Mouse (Mus musculus): Measurements from ENCODE around the gene Rptor. TPM values are rescaled to one million over a fixed set of nuclear protein-coding genes. Genes with fewer than 3 reads are reported as not detected.
A peak's percentile ranks its signal among the peaks of the same experiment; 100 is the strongest.
"Not testable (repeated sequence)": the region's sequence is repeated elsewhere in the genome, so short reads cannot be mapped to it uniquely, and the experiment has no call there.

The Rptor gene
- polyA plus RNA-seq, 1 experiment from 2014 or later = 13.2 TPM

GRCm38 (mm10) chr11:119653336-119653735 is 50.6 kb downstream of the Rptor start:
- Histone ChIP-seq H3K4me3 (replicated peaks; ENCODE audit: low read length) (no peak overlapping the region), H3K27me3 (ENCODE audit: control insufficient read depth, insufficient read depth, low read length) (no peaks in the 10 kb centered on the region), H3K36me3 (replicated peaks; ENCODE audit: control insufficient read depth, insufficient read depth) (no peaks in the 10 kb centered on the region), H3K4me1 (replicated peaks; ENCODE audit: control insufficient read depth, insufficient read depth, low read length) (peaks cover 3% of the 10 kb centered on the region), H3K4me2 (replicated peaks) (no peak overlapping the region), H3K27ac (no peak overlapping the region), H3K9me3 (ENCODE audit: control insufficient read depth, low read length) (no peaks in the 10 kb centered on the region), H3K9ac (no peak overlapping the region)
- ATAC-seq (ENCODE audit: low FRiP score) (no peak), DNase-seq (ENCODE audit: low spot score) (no peak)
- 86% methylated on average over 9 of the region's 9 CpGs for WGBS

GRCm38 (mm10) chr11:119657534-119657933 is 54.8 kb downstream of the Rptor start:
- WGBS = 92% methylated on average over 6 of the region's 6 CpGs
- no peak overlapping the region for H3K4me2 ChIP-seq (replicated peaks)
- DNase-seq (ENCODE audit: low spot score) (no peak), ATAC-seq (ENCODE audit: low FRiP score) (no peak)
- no peaks in the 10 kb centered on the region for H3K36me3 ChIP-seq (replicated peaks; ENCODE audit: control insufficient read depth, insufficient read depth)
- no peaks in the 10 kb centered on the region for H3K9me3 ChIP-seq (ENCODE audit: control insufficient read depth, low read length)
- H3K9ac ChIP-seq = no peak overlapping the region
- H3K27me3 ChIP-seq (ENCODE audit: control insufficient read depth, insufficient read depth, low read length) = no peaks in the 10 kb centered on the region
- H3K27ac ChIP-seq = no peak overlapping the region
- H3K4me1 ChIP-seq (replicated peaks; ENCODE audit: control insufficient read depth, insufficient read depth, low read length) = no peaks in the 10 kb centered on the region
- no peak overlapping the region for H3K4me3 ChIP-seq (replicated peaks; ENCODE audit: low read length)

- no peak overlapping the region for H3K27ac ChIP-seq
- ATAC-seq (ENCODE audit: low FRiP score) (no peak), DNase-seq (ENCODE audit: low spot score) (no peak)
- H3K27me3 ChIP-seq (ENCODE audit: control insufficient read depth, insufficient read depth, low read length) = no peaks in the 10 kb centered on the region
- H3K9ac ChIP-seq = no peak overlapping the region
- no peak overlapping the region for H3K4me2 ChIP-seq (replicated peaks)
- no peaks in the 10 kb centered on the region for H3K36me3 ChIP-seq (replicated peaks; ENCODE audit: control insufficient read depth, insufficient read depth)
- peaks cover 14% of the 10 kb centered on the region; the same call in 1 of the 2 replicates for H3K4me1 ChIP-seq (replicated peaks; ENCODE audit: control insufficient read depth, insufficient read depth, low read length)
- 95% methylated on average over 3 of the region's 3 CpGs for WGBS
- H3K4me3 ChIP-seq (replicated peaks; ENCODE audit: low read length) = no peak overlapping the region
- H3K9me3 ChIP-seq (ENCODE audit: control insufficient read depth, low read length) = no peaks in the 10 kb centered on the region
These were observed 56.6 kb downstream of the Rptor start for GRCm38 (mm10) chr11:119659296-119659695.

- H3K9ac ChIP-seq; DNase-seq (ENCODE audit: low spot score); H3K9me3 ChIP-seq (ENCODE audit: control insufficient read depth, low read length); H3K27ac ChIP-seq; H3K27me3 ChIP-seq (ENCODE audit: control insufficient read depth, insufficient read depth, low read length); H3K4me3 ChIP-seq (replicated peaks; ENCODE audit: low read length); H3K36me3 ChIP-seq (replicated peaks; ENCODE audit: control insufficient read depth, insufficient read depth); H3K4me2 ChIP-seq (replicated peaks); ATAC-seq (ENCODE audit: low FRiP score): not testable (repeated sequence)
- WGBS = 47% methylated on average over 3 of the region's 4 CpGs
- H3K4me1 ChIP-seq (replicated peaks; ENCODE audit: control insufficient read depth, insufficient read depth, low read length) = peaks cover 15% of the 10 kb centered on the region; the same call in 1 of the 2 replicates
These were observed 58.8 kb downstream of the Rptor start for GRCm38 (mm10) chr11:119661479-119661878.

- Histone ChIP-seq H3K27ac (0 out of 2 replicates have a peak overlapping the region, but pooled peaks have one; percentile 43), H3K9ac (no peak overlapping the region), H3K4me1 (replicated peaks; ENCODE audit: control insufficient read depth, insufficient read depth, low read length) (peaks cover 15% of the 10 kb centered on the region; the same call in 1 of the 2 replicates), H3K36me3 (replicated peaks; ENCODE audit: control insufficient read depth, insufficient read depth) (no peaks in the 10 kb centered on the region), H3K27me3 (ENCODE audit: control insufficient read depth, insufficient read depth, low read length) (no peaks in the 10 kb centered on the region), H3K4me3 (replicated peaks; ENCODE audit: low read length) (no peak overlapping the region), H3K4me2 (replicated peaks) (no peak overlapping the region), H3K9me3 (ENCODE audit: control insufficient read depth, low read length) (no peaks in the 10 kb centered on the region)
- no peak for DNase-seq (ENCODE audit: low spot score)
- WGBS = 90% methylated on average over 2 of the region's 2 CpGs
- no peak for ATAC-seq (ENCODE audit: low FRiP score)
These were observed 61.2 kb downstream of the Rptor start for GRCm38 (mm10) chr11:119663876-119664275.

- peaks cover 15% of the 10 kb centered on the region; the same call in 1 of the 2 replicates for H3K4me1 ChIP-seq (replicated peaks; ENCODE audit: control insufficient read depth, insufficient read depth, low read length)
- H3K27me3 ChIP-seq (ENCODE audit: control insufficient read depth, insufficient read depth, low read length) = no peaks in the 10 kb centered on the region
- no peak overlapping the region for H3K4me2 ChIP-seq (replicated peaks)
- no peaks in the 10 kb centered on the region for H3K36me3 ChIP-seq (replicated peaks; ENCODE audit: control insufficient read depth, insufficient read depth)
- no peak for DNase-seq (ENCODE audit: low spot score)
- ATAC-seq (ENCODE audit: low FRiP score) = no peak
- no peak overlapping the region for H3K9ac ChIP-seq
- WGBS = 81% methylated on average over 10 of the region's 10 CpGs
- no peaks in the 10 kb centered on the region for H3K9me3 ChIP-seq (ENCODE audit: control insufficient read depth, low read length)
- H3K4me3 ChIP-seq (replicated peaks; ENCODE audit: low read length) = no peak overlapping the region
- H3K27ac ChIP-seq = 0 out of 2 replicates have a peak overlapping the region, but pooled peaks have one; percentile 43
These were observed 62.1 kb downstream of the Rptor start for GRCm38 (mm10) chr11:119664678-119665307.

GRCm38 (mm10) chr11:119665308-119665702 is 62.6 kb downstream of the Rptor start:
- H3K27me3 ChIP-seq (ENCODE audit: control insufficient read depth, insufficient read depth, low read length) = no peaks in the 10 kb centered on the region
- no peak overlapping the region for H3K9ac ChIP-seq
- DNase-seq (ENCODE audit: low spot score) = no peak
- WGBS = 95% methylated on average over 5 of the region's 5 CpGs
- no peak overlapping the region for H3K27ac ChIP-seq
- H3K4me2 ChIP-seq (replicated peaks) = no peak overlapping the region
- no peak for ATAC-seq (ENCODE audit: low FRiP score)
- peaks cover 15% of the 10 kb centered on the region; the same call in 1 of the 2 replicates for H3K4me1 ChIP-seq (replicated peaks; ENCODE audit: control insufficient read depth, insufficient read depth, low read length)
- H3K4me3 ChIP-seq (replicated peaks; ENCODE audit: low read length) = no peak overlapping the region
- no peaks in the 10 kb centered on the region for H3K36me3 ChIP-seq (replicated peaks; ENCODE audit: control insufficient read depth, insufficient read depth)
- no peaks in the 10 kb centered on the region for H3K9me3 ChIP-seq (ENCODE audit: control insufficient read depth, low read length)

GRCm38 (mm10) chr11:119666567-119667108 is 63.9 kb downstream of the Rptor start:
- Histone ChIP-seq H3K27me3 (ENCODE audit: control insufficient read depth, insufficient read depth, low read length) (no peaks in the 10 kb centered on the region), H3K4me3 (replicated peaks; ENCODE audit: low read length) (no peak overlapping the region), H3K9me3 (ENCODE audit: control insufficient read depth, low read length) (no peaks in the 10 kb centered on the region), H3K4me2 (replicated peaks) (no peak overlapping the region), H3K9ac (no peak overlapping the region), H3K36me3 (replicated peaks; ENCODE audit: control insufficient read depth, insufficient read depth) (no peaks in the 10 kb centered on the region), H3K4me1 (replicated peaks; ENCODE audit: control insufficient read depth, insufficient read depth, low read length) (peaks cover 15% of the 10 kb centered on the region; the same call in 1 of the 2 replicates), H3K27ac (no peak overlapping the region; the same call in 1 of the 2 replicates)
- no peak for DNase-seq (ENCODE audit: low spot score)
- 9% methylated on average over 2 of the region's 2 CpGs for WGBS
- ATAC-seq (ENCODE audit: low FRiP score) = no peak

GRCm38 (mm10) chr11:119670690-119671666 is 68.3 kb downstream of the Rptor start:
- H3K4me1 ChIP-seq (replicated peaks; ENCODE audit: control insufficient read depth, insufficient read depth, low read length) = peaks cover 15% of the 10 kb centered on the region; the same call in 1 of the 2 replicates
- no peaks in the 10 kb centered on the region for H3K9me3 ChIP-seq (ENCODE audit: control insufficient read depth, low read length)
- H3K36me3 ChIP-seq (replicated peaks; ENCODE audit: control insufficient read depth, insufficient read depth) = no peaks in the 10 kb centered on the region
- ATAC-seq (ENCODE audit: low FRiP score) (no peak), DNase-seq (ENCODE audit: low spot score) (no peak)
- H3K27ac ChIP-seq = no peak overlapping the region
- 74% methylated on average over 11 of the region's 11 CpGs for WGBS
- no peak overlapping the region for H3K9ac ChIP-seq
- no peak overlapping the region for H3K4me2 ChIP-seq (replicated peaks)
- no peak overlapping the region for H3K4me3 ChIP-seq (replicated peaks; ENCODE audit: low read length)
- H3K27me3 ChIP-seq (ENCODE audit: control insufficient read depth, insufficient read depth, low read length) = no peaks in the 10 kb centered on the region
